Mouse (Mus musculus) stomach, postnatal 0 days (tissue): ENCODE results near the gene Spp2. TPM values are rescaled to one million over a fixed set of nuclear protein-coding genes. Genes with fewer than 3 reads are reported as not detected.

Experiments used
- ATAC-seq: fragments of 200-750 bp; cut with Nextera tagmentation; 2 replicates; pipeline ENCODE4 v1.8.0; 2017; ENCODE audit not compliant: low FRiP score, low TSS enrichment
- DNase-seq: peaks from one replicate; pipeline ENCODE4 v3.0.0-alpha.2; 2016; ENCODE audit warnings: low spot score
- H3K27ac ChIP-seq: fragments of 300-500 bp; sonication (generic); replicated peaks from 2 replicates; pipeline ENCODE4 v1.5.1; 2014; ENCODE audit warnings: mild to moderate bottlenecking, control low read depth
- H3K27me3 ChIP-seq: fragments of 300-500 bp; sonication (generic); 2 replicates; pipeline ENCODE4 v1.6.1; 2014; ENCODE audit warnings: low read length; ENCODE audit not compliant: control insufficient read depth, insufficient read depth
- H3K36me3 ChIP-seq: fragments of 300-500 bp; sonication (generic); 2 replicates; pipeline ENCODE4 v1.6.1; 2014; ENCODE audit warnings: low read length, mixed read lengths; ENCODE audit not compliant: control insufficient read depth, insufficient read depth
- H3K4me1 ChIP-seq: fragments of 300-500 bp; sonication (generic); replicated peaks from 2 replicates; pipeline ENCODE4 v1.6.1; 2014; ENCODE audit warnings: antibody characterized with exemption; ENCODE audit not compliant: control insufficient read depth, insufficient read depth
- H3K4me2 ChIP-seq: fragments of 300-500 bp; sonication (generic); replicated peaks from 2 replicates; pipeline ENCODE4 v1.6.1; 2014; ENCODE audit warnings: low read depth, mild to moderate bottlenecking, control low read depth, moderate library complexity
- H3K4me3 ChIP-seq: fragments of 300-500 bp; sonication (generic); 2 replicates; pipeline ENCODE4 v1.5.1; 2014; ENCODE audit warnings: low read depth, low read length, control low read depth
- H3K9ac ChIP-seq: fragments of 300-500 bp; sonication (generic); 2 replicates; pipeline ENCODE4 v1.6.1; 2014; ENCODE audit warnings: mild to moderate bottlenecking, low read length, control low read depth, mixed read lengths
- H3K9me3 ChIP-seq: fragments of 300-500 bp; sonication (generic); 2 replicates; pipeline ENCODE4 v1.6.1; 2016; ENCODE audit warnings: low read length; ENCODE audit not compliant: control insufficient read depth
- CTCF ChIP-seq: IDR thresholded peaks from 2 replicates; pipeline ENCODE4 v1.5.1; 2016; ENCODE audit warnings: antibody characterized with exemption, low read depth, mild to moderate bottlenecking, moderate library complexity
- EP300 ChIP-seq: optimal IDR thresholded peaks from 2 replicates; pipeline ENCODE3; 2016; ENCODE audit warnings: antibody characterized with exemption
- WGBS: fragments of 180-500 bp; shearing (Covaris S2); extraction: QIAGEN DNeasy Blood & Tissue Kit; methylation state at CpG from one replicate; pipeline ENCODE4 v1.1.7; 2014; 5-methylcytosine and 5-hydroxymethylcytosine counted together
- polyA plus RNA-seq: library from polyadenylated mRNA; unstranded; fragments of >200 nt; fragmentation: Nextera tagmentation; extraction: Ambion mirVana; gene quantifications from 2 replicates; pipeline ENCODE4 v1.2.1, GENCODE M21; 2015

Gene Spp2
- polyA plus RNA-seq, 1 experiment from 2014 or later: 0.93 TPM

- Histone ChIP-seq H3K27me3 (no peaks in the 10 kb centered on the region), H3K9me3 (no peaks in the 10 kb centered on the region), H3K4me3 (no peak overlapping the region), H3K4me1 (no peaks in the 10 kb centered on the region), H3K9ac (no peak overlapping the region), H3K4me2 (no peak overlapping the region), H3K36me3 (no peaks in the 10 kb centered on the region), H3K27ac (no peak overlapping the region)
- TF ChIP-seq EP300 (no peak), CTCF (no peak)
- 67% methylated on average over 1 of the region's 1 CpGs for WGBS
- DNase-seq (no peak), ATAC-seq (no peak)
Measured at GRCm38 (mm10) chr1:88429413-88429812, 22.7 kb downstream of the Spp2 start.

GRCm38 (mm10) chr1:88431262-88431661 lies 24.5 kb downstream of the Spp2 start:
- DNase-seq (no peak), ATAC-seq (no peak)
- Histone ChIP-seq H3K27me3 (no peaks in the 10 kb centered on the region), H3K9ac (no peak overlapping the region), H3K36me3 (no peaks in the 10 kb centered on the region), H3K9me3 (no peaks in the 10 kb centered on the region), H3K4me1 (no peaks in the 10 kb centered on the region), H3K4me2 (no peak overlapping the region), H3K27ac (no peak overlapping the region), H3K4me3 (no peak overlapping the region)
- WGBS: 80% methylated on average over 4 of the region's 4 CpGs
- TF ChIP-seq CTCF (no peak), EP300 (no peak)

- Histone ChIP-seq H3K36me3 (no peaks in the 10 kb centered on the region), H3K27ac (no peak overlapping the region), H3K4me3 (no peak overlapping the region), H3K9me3 (no peaks in the 10 kb centered on the region), H3K4me2 (no peak overlapping the region), H3K9ac (no peak overlapping the region), H3K4me1 (no peaks in the 10 kb centered on the region), H3K27me3 (no peaks in the 10 kb centered on the region)
- WGBS: 49% methylated on average over 3 of the region's 3 CpGs
- ATAC-seq: no peak
- TF ChIP-seq EP300 (no peak), CTCF (no peak)
- no peak for DNase-seq
Measured at GRCm38 (mm10) chr1:88432601-88433000, 25.8 kb downstream of the Spp2 start.

GRCm38 (mm10) chr1:88433096-88433883 lies 26.5 kb downstream of the Spp2 start:
- no peak overlapping the region for H3K4me3 ChIP-seq
- no peaks in the 10 kb centered on the region for H3K36me3 ChIP-seq
- ATAC-seq (no peak), DNase-seq (no peak)
- H3K27ac ChIP-seq: no peak overlapping the region
- H3K9ac ChIP-seq: no peak overlapping the region
- 69% methylated on average over 6 of the region's 6 CpGs for WGBS
- TF ChIP-seq CTCF (no peak), EP300 (no peak)
- no peaks in the 10 kb centered on the region for H3K9me3 ChIP-seq
- H3K4me1 ChIP-seq: no peaks in the 10 kb centered on the region
- no peak overlapping the region for H3K4me2 ChIP-seq
- H3K27me3 ChIP-seq: no peaks in the 10 kb centered on the region

GRCm38 (mm10) chr1:88434057-88434456 lies 27.3 kb downstream of the Spp2 start:
- 79% methylated on average over 4 of the region's 4 CpGs for WGBS
- no peak overlapping the region for H3K4me3 ChIP-seq
- H3K4me1 ChIP-seq: no peaks in the 10 kb centered on the region
- no peak overlapping the region for H3K9ac ChIP-seq
- no peak overlapping the region for H3K4me2 ChIP-seq
- H3K27me3 ChIP-seq: no peaks in the 10 kb centered on the region
- H3K9me3 ChIP-seq: no peaks in the 10 kb centered on the region
- DNase-seq: no peak
- no peak for ATAC-seq
- TF ChIP-seq EP300 (no peak), CTCF (peak; percentile 57)
- H3K27ac ChIP-seq: no peak overlapping the region
- no peaks in the 10 kb centered on the region for H3K36me3 ChIP-seq
